Mouse (Mus musculus): ENCODE data around the gene Itpkb.

The Itpkb gene

DNA sequence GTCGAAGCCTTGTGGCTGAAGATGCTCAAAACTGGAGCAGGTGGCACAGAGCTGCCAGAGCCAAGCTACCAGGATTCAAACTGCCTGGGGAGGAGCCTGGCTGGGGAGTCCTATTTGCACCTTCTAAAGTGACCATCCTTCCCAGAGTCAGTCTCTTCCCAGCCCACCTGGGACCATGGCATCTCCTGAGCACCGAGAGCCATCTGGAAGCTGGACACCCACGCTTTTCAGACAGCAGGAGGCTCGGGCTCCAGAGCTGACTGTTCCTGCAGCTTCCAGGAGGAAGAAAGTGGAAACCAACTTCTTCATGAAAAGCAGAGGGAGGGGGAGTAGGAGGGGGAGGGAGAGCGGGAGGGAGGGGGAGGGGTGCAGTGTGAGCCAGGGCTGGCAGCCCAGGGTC, 135.3 kb downstream of the Itpkb start:
- DNase-seq (ENCODE audit: low spot score), result no peak

DNA sequence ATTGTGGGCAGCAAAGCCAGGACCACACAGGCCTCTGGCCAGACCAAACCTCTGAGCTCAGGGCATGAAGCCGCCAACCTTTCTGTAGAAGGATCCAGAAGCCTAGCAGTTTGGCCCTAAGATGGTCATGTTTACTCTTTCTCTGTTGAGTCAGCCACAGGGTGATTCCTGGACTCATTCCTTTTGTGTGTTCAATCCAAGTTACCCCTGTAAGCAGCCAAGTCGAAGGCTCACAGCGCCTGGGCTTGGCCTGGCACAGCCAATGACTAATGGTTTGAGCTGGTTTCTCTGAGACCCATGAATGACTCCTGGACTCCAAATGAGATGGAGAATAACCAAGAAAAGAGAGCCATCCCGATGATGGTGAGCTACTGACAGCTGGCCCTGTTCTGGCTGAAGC, 137.7 kb downstream of the Itpkb start:
- DNase-seq (ENCODE audit: low spot score), result no peak

DNA sequence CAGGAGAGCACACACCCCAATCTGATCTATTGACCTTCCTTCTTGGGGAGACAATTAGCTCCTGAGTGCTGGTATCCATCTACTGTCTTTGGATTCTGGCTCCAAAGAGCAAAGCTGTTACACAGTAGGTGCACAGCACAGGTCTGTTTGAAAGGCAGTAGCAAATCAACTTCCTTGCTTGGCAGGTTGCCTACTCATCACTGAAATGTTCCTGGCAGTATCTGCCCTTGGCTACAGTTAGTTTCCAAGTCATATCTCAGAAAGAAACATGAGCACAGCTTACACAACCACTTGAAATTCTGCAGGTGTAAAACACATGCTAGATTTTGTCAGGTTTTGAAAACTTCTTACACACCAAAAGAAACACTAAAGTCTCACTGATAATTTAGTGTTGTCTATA, 143.3 kb downstream of the Itpkb start:
- no peak for DNase-seq (ENCODE audit: low spot score)

Data from urinary bladder, postnatal 10 days (tissue).